Mouse (Mus musculus): ENCODE results near the gene Prelid1.

GRCm38 (mm10) chr13:55318351-55318750 lies 1.9 kb upstream of the Prelid1 start:
- TF ChIP-seq CTCF (IDR thresholded peaks at IDR 0.05; ENCODE audit: low read depth, low read length), result no peak
- no peak for TF ChIP-seq POLR2AphosphoS5 (IDR thresholded peaks at IDR 0.05; ENCODE audit: insufficient replicate concordance, low read depth, low read length)
- no peak for TF ChIP-seq GATA1 (IDR thresholded peaks at IDR 0.05; ENCODE audit: borderline replicate concordance, low read length)
- no peak for TF ChIP-seq TAL1 (conservative IDR thresholded peaks at IDR 0.05; ENCODE audit: low read depth, low read length)
- TF ChIP-seq GATA2 (IDR thresholded peaks at IDR 0.05; ENCODE audit: borderline replicate concordance, low read depth, low read length), result no peak
